Mouse (Mus musculus) neural tube, embryonic 11.5 days (tissue): ENCODE results near the gene Xpnpep2. TPM values are rescaled to one million over a fixed set of nuclear protein-coding genes. Genes with fewer than 3 reads are reported as not detected.

Source experiments
- ATAC-seq: fragments of 200-750 bp; cut with Nextera tagmentation; 2 replicates; pipeline ENCODE4 v1.8.0; 2017; ENCODE audit warnings: moderate number of reproducible peaks, mild to moderate bottlenecking, moderate TSS enrichment, moderate library complexity; ENCODE audit not compliant: insufficient read depth, low FRiP score, low TSS enrichment
- DNase-seq: peaks from one replicate; pipeline ENCODE4 v3.0.0-alpha.2; 2015; ENCODE audit warnings: low spot score
- H3K27ac ChIP-seq: fragments of 300-500 bp; sonication (generic); 2 replicates; pipeline ENCODE4 v1.5.1; 2014; ENCODE audit warnings: low read depth, mild to moderate bottlenecking, low read length
- H3K27me3 ChIP-seq: fragments of 300-500 bp; sonication (generic); 2 replicates; pipeline ENCODE4 v1.6.1; 2014; ENCODE audit warnings: mild to moderate bottlenecking, low read length, mixed read lengths; ENCODE audit not compliant: control insufficient read depth, insufficient read depth
- H3K36me3 ChIP-seq: fragments of 300-500 bp; sonication (generic); 2 replicates; pipeline ENCODE4 v1.6.1; 2014; ENCODE audit warnings: mild to moderate bottlenecking, low read length, moderate library complexity, mixed read lengths; ENCODE audit not compliant: control insufficient read depth, insufficient read depth
- H3K4me1 ChIP-seq: fragments of 300-500 bp; sonication (generic); 2 replicates; pipeline ENCODE4 v1.6.1; 2014; ENCODE audit warnings: low read length, mixed read lengths; ENCODE audit not compliant: control insufficient read depth, insufficient read depth
- H3K4me2 ChIP-seq: fragments of 300-500 bp; sonication (generic); 2 replicates; pipeline ENCODE4 v1.6.1; 2014; ENCODE audit warnings: low read depth, mild to moderate bottlenecking, moderate library complexity
- H3K4me3 ChIP-seq: fragments of 300-500 bp; sonication (generic); 2 replicates; pipeline ENCODE4 v1.5.1; 2014; ENCODE audit warnings: low read depth, low read length
- H3K9ac ChIP-seq: fragments of 300-500 bp; sonication (generic); 2 replicates; pipeline ENCODE4 v1.6.1; 2014; ENCODE audit warnings: mild to moderate bottlenecking, low read length
- H3K9me3 ChIP-seq: fragments of 300-500 bp; sonication (generic); 2 replicates; pipeline ENCODE4 v1.6.1; 2016; ENCODE audit warnings: low read length; ENCODE audit not compliant: control insufficient read depth
- WGBS: fragments of 180-500 bp; shearing (Covaris S2); extraction: QIAGEN DNeasy Blood & Tissue Kit; methylation state at CpG from one replicate; pipeline ENCODE4 v1.1.7; 2014; 5-methylcytosine and 5-hydroxymethylcytosine counted together
- polyA plus RNA-seq: library from polyadenylated mRNA; unstranded; fragments of >200 nt; fragmentation: Nextera tagmentation; extraction: Ambion mirVana; gene quantifications from 2 replicates; pipeline ENCODE4 v1.2.1, GENCODE M21; 2014

The Xpnpep2 gene
- polyA plus RNA-seq: 1.1 and 1.4 TPM in 2 replicates

DNA sequence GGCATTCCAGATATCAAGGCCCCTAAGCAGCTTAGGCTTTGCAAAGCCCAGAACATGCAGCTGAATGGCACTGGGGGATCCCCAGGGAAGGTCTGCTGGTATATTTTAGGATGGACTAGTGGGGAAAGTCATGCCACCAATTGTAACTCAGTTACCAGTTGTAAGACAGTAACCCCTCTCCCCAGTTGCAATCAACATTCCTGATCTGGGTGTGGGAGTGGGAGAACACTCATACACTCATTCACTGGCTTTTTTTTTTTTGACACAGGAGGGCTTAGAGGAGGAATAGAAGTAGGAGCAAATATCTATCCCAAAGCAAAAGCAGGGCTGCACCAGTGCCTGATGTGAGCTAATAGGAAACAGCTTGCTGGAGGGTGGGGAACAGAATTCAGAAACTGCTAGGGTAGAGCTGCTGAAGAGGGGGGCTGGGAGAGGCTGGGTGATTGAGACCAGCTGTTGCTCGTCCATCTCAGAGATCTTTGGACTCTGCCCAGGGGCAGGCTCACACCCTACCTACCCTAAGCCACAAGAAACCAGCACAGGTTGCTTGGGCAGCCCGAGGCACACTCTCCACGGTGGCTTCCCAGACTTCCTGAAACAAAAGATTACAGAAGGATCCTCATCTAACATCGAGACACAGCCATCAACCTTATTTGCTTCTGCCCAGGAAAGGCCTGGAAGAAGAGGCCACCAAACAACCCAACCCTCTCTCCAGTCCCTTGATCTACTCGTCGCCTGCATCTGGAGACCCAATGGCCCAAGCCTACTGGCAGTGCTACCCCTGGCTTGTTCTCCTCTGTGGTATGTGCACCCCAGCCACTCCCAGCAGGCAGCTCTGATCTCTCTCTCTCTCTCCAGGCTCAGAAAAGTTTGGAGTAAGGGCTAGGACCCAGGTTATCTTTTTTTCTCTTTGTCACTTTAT lies at the start of gene Xpnpep2:
Xpnpep2 (plus strand) TSS at position 332 of the 922 bp plus-strand sequence.
- no peak within 1 kb of the TSS for H3K9ac ChIP-seq
- no peaks in the 10 kb centered on the region for H3K4me1 ChIP-seq
- H3K27me3 ChIP-seq: no peaks in the 10 kb centered on the region
- DNase-seq (no peak), ATAC-seq (no peak)
- WGBS: 61% methylated on average over 6 of the region's 6 CpGs
- H3K36me3 ChIP-seq: no peaks in the 10 kb centered on the region
- no peak within 1 kb of the TSS for H3K4me3 ChIP-seq
- H3K4me2 ChIP-seq: no peak within 1 kb of the TSS
- H3K9me3 ChIP-seq: no peaks in the 10 kb centered on the region
- H3K27ac ChIP-seq: no peak within 1 kb of the TSS

GRCm38 (mm10) chrX:48062481-48062880 lies 46.0 kb upstream of the Xpnpep2 start:
- Histone ChIP-seq H3K4me1 (no peaks in the 10 kb centered on the region), H3K9me3 (no peaks in the 10 kb centered on the region), H3K4me3 (no peak overlapping the region), H3K4me2 (no peak overlapping the region), H3K9ac (no peak overlapping the region), H3K27ac (no peak overlapping the region), H3K27me3 (no peaks in the 10 kb centered on the region), H3K36me3 (no peaks in the 10 kb centered on the region)
- DNase-seq (no peak), ATAC-seq (no peak)
- WGBS: 80% methylated on average over 4 of the region's 4 CpGs

- Histone ChIP-seq H3K4me1 (no peaks in the 10 kb centered on the region), H3K9ac (no peak overlapping the region), H3K4me2 (no peak overlapping the region), H3K36me3 (no peaks in the 10 kb centered on the region), H3K4me3 (no peak overlapping the region), H3K27ac (no peak overlapping the region), H3K27me3 (no peaks in the 10 kb centered on the region), H3K9me3 (no peaks in the 10 kb centered on the region)
- DNase-seq (no peak), ATAC-seq (no peak)
- WGBS: 39% methylated on average over 5 of the region's 5 CpGs
These were observed 44.2 kb upstream of the Xpnpep2 start for GRCm38 (mm10) chrX:48064166-48064853.

DNA sequence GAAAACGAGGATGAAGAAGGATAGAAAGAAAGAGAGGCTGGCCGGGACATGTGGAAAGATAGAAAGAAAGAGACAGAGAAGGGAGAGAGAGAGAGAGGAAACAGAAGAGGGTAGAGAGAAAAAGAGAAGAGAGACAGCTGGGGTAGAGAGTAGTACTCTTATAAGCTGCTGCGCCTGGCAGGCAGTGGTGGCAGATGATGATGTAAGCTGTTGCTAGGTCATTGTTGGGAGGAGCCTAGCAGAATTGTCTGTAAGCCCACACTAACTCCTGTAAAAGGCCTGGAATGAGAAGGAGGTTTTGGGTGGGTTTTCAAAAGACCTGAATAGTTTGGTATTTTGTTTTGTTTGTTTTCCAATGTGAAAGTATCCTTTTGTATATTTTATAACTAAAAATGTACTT lies 41.6 kb upstream of the Xpnpep2 start:
- ATAC-seq (no peak), DNase-seq (no peak)
- Histone ChIP-seq H3K27ac (no peak overlapping the region), H3K9me3 (no peaks in the 10 kb centered on the region), H3K4me3 (no peak overlapping the region), H3K9ac (no peak overlapping the region), H3K4me1 (no peaks in the 10 kb centered on the region), H3K36me3 (no peaks in the 10 kb centered on the region), H3K27me3 (no peaks in the 10 kb centered on the region), H3K4me2 (no peak overlapping the region)
- WGBS: 69% methylated on average over 3 of the region's 3 CpGs

- Histone ChIP-seq H3K4me1 (no peaks in the 10 kb centered on the region), H3K4me2 (no peak overlapping the region), H3K9me3 (no peaks in the 10 kb centered on the region), H3K9ac (no peak overlapping the region), H3K36me3 (no peaks in the 10 kb centered on the region), H3K27me3 (no peaks in the 10 kb centered on the region), H3K27ac (no peak overlapping the region), H3K4me3 (no peak overlapping the region)
- 22% methylated on average over 3 of the region's 3 CpGs for WGBS
- ATAC-seq: no peak
- DNase-seq: no peak
These were observed 36.6 kb upstream of the Xpnpep2 start for GRCm38 (mm10) chrX:48071961-48072360.

- Histone ChIP-seq H3K27ac (no peak overlapping the region), H3K36me3 (no peaks in the 10 kb centered on the region), H3K4me2 (no peak overlapping the region), H3K27me3 (no peaks in the 10 kb centered on the region), H3K4me1 (no peaks in the 10 kb centered on the region), H3K4me3 (no peak overlapping the region), H3K9me3 (no peaks in the 10 kb centered on the region), H3K9ac (no peak overlapping the region)
- ATAC-seq (no peak), DNase-seq (no peak)
- 26% methylated on average over 5 of the region's 5 CpGs for WGBS
These were observed 36.1 kb upstream of the Xpnpep2 start for GRCm38 (mm10) chrX:48072401-48072800.

GRCm38 (mm10) chrX:48074691-48075090 lies 33.8 kb upstream of the Xpnpep2 start:
- Histone ChIP-seq H3K9ac (no peak overlapping the region), H3K9me3 (no peaks in the 10 kb centered on the region), H3K4me1 (no peaks in the 10 kb centered on the region), H3K36me3 (no peaks in the 10 kb centered on the region), H3K27ac (no peak overlapping the region), H3K4me3 (no peak overlapping the region), H3K4me2 (no peak overlapping the region), H3K27me3 (no peaks in the 10 kb centered on the region)
- DNase-seq: no peak
- ATAC-seq: no peak
- WGBS: 92% methylated on average over 3 of the region's 3 CpGs

DNA sequence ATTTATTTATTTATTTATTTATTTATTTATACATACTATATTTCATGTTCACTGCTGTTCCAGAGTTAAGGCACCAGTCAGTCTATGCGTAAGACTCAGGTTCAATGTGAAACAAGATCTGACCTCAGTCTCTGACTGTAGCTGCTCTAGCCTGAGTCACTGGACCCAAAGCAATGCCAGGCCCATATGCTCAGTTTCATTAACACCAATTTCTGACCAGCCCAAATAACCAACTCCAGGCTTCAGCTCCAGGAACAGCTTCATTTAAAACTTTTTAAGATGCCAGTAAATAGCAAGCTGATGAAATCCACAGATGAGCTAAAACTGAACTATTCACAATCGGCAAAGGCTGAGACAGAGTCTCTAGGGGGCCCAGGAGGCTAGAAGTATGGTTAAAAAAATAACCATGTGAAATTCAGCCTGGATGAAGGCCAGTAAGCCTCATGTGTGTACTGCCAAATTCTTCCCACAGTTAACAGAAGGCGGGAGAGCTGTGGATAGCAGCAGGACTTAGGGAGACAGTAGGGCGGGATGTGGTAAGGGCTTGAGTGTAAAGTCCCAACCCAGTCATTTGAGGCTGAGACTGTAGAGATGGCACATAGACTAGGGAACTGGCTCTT lies 31.6 kb upstream of the Xpnpep2 start:
- Histone ChIP-seq H3K27me3 (no peaks in the 10 kb centered on the region), H3K4me2 (no peak overlapping the region), H3K4me1 (no peaks in the 10 kb centered on the region), H3K4me3 (no peak overlapping the region), H3K27ac (no peak overlapping the region), H3K9ac (no peak overlapping the region), H3K9me3 (no peaks in the 10 kb centered on the region), H3K36me3 (no peaks in the 10 kb centered on the region)
- ATAC-seq: no peak
- 91% methylated on average over 4 of the region's 4 CpGs for WGBS
- no peak for DNase-seq
